Mouse (Mus musculus) liver, embryonic 14.5 days (tissue): ENCODE data around the gene Ppp1r9b.

Experiments
- CTCF ChIP-seq: IDR thresholded peaks from 2 replicates; pipeline ENCODE4 v1.5.1; 2016; ENCODE audit warnings: antibody characterized with exemption, low read depth, control low read depth
- EP300 ChIP-seq: IDR thresholded peaks from 2 replicates; pipeline ENCODE4 v1.6.1; 2016; ENCODE audit warnings: antibody characterized with exemption, low read depth

GRCm38 (mm10) chr11:94979462-94980179 lies 11.2 kb upstream of the Ppp1r9b start:
- TF ChIP-seq CTCF (no peak), EP300 (peak; percentile 66; the same call in 1 of the 2 replicates)
